Mouse (Mus musculus) left cerebral cortex, adult 11 months (tissue): ENCODE data around the gene Clcn3.

Experiments used
- DNase-seq: peaks from one replicate; pipeline ENCODE4 v3.0.0; 2022; ENCODE audit warnings: low spot score

Gene Clcn3

DNA sequence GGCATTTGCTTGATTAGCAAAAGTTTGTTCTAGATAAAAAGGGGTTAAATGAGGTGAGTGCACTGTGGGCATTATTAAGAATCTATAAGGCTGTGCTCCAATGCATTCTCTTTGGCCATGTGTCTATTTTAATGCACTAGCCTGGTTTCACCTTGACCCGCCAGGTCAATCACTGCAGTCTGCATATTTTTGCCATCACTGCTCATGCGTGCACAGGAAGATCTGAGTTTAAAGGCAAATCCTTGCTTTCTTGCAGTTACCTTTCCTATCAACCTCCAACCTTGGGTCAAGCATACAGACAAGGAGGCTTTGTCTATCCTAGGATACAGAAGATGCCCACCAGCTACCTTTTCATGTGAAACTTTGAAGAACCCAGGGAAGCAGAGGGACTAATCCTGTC lies 113.3 kb downstream of the Clcn3 start:
- no peak for DNase-seq

DNA sequence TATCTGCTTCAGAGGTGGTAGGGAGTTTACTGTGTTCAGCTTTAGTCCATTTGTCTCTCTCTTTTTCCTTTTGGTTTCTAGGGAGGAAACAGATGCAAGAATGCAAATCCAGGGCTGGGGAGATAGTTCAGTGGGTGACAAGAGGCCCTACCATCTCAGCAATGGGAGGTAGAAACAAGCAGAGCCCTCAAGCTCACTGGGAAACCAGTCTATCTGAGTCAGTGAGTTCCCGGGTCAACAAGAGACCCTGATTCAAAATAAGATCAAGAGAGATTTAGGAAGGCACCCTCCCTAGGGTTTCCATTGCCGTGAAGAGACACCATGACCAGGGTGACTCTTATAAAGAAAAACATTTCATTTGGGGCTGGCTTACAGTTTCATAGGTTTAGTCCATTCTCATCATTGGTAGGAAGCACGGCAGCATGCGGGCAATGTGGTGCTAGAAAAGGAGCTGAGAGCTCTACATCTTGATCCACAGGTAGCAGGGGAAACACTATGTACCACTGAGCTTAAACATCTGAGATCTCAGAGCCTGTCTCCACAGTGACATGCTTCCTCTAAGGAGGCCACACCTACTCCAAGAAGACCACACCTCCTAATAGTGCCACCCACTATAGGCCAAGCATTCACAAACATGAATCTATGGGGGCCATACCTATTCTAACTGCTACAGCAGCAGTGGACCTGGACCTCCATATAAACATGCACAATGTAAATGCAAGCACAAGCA lies 114.7 kb downstream of the Clcn3 start:
- no peak for DNase-seq

DNA sequence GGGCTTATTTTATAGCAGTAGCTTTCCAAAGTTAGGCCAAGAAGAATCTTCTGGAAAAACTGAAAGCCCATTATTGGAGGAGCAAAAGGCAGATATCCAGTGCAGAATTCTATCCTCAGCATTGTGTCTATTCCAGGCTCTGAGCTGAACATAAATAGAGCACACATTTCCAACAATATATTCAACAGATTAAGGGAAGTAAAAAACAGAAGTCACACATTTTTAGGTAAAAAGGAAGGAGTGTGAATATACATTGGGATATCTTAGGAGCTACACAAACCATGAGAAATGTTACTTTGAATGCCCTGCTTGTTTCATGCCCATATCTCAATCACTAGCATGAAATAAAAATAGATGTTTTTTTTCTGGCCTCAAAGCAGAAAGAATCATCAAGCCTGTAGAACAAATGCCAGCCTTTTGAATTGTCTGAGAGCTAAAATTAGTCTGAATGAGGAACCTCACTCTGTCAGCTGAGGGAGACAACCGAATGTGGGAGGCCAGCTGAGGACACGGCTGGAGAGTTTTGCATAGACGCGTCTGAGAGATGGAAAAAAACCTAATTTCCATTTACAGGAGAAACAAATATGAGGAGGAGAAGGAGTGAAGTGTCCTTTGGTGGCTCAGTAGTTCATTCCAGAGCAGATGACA lies 115.5 kb downstream of the Clcn3 start:
- peak; percentile 37 for DNase-seq

DNA sequence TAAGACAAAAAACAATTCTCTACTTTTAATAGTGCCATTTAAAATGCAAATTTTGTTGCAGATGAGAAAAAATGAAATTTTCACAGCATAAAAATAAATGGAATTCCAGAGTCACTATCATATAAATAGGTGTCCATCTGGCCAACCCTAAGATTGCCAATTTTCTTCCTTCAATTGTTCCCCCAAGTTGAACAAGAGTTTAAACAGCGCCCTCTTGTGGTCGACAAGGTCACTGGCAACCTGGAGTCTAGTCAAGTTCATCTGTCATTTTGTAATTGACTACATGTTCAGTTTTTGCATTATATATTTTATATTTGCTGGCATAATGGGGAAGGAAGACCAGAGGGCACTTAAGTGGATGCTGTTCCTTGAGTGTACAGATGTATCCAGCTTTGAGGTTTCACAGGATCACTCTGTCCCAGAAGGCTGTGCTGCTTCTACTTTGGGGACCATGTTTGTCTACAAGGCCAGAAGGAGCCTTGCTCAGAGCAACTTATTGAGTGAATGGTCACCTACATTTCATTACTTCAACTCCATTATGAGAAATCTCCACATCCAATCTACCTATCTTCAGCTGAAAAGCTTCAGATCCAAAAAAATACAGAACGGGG lies 117.5 kb downstream of the Clcn3 start:
- DNase-seq: peak; percentile 50

DNA sequence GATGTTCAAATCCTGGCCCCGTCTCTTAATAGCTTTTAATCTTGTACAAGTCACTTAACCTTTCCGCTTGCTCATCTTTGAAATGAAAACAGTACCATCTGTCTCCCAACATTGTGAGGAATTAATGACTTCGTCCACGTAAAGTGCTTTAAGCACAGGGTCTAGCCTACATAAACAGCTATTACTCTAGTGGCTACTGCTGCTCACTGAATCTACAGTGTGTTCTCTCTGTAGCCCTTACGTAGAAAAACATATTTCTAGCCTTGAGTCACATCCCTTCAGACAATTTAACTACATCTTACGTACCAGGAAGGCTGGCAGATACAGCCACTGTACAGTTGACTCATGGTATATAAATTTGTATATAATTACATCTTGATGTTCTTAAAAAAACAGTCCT lies 118.2 kb downstream of the Clcn3 start:
- no peak for DNase-seq

DNA sequence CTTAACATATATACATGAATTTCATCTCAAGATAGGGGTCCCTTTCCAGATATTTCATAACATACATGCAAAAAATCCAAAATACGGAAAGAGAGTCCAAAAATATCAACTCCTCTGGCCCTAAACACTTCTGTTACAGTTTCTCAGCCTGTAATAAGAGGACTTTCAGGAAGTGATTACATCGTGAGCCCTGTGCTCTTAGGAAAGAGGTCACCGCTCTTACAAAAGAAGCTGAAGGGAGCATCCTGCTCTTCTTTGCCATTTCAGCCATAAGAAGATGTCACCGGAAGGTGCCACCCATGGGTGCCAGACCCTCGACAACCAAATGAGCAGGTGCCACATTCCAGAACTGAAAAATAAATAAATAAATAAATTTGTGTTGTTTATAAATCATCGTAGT lies 121.3 kb downstream of the Clcn3 start:
- DNase-seq: no peak

DNA sequence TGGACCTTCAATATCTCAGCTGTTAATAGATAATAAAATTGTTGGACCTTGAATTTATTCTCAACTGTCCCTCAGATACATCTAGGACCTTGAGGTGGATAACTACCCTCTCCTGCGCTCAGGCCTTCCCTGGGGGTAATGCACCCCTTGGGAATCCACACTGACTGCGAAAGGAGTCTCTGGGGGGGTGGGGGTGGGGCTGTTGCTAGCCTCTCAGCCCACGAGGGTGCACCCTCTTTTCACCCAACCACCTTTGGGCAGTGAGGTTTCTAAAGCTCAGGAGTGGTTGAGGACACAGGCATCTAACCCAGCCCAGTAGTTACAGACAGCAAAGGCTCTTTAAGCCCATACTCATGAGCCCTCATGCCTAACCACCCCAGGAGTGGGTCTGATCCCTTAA lies 122.4 kb downstream of the Clcn3 start:
- DNase-seq: no peak
